Mouse (Mus musculus) forebrain, embryonic 13.5 days (tissue): ENCODE results near the gene Hist1h2bg. TPM values are rescaled to one million over a fixed set of nuclear protein-coding genes. Genes with fewer than 3 reads are reported as not detected.
"Not testable (repeated sequence)": the region's sequence is repeated elsewhere in the genome, so short reads cannot be mapped to it uniquely, and the experiment has no call there.

Experiments used
- ATAC-seq: fragments of 200-750 bp; cut with Nextera tagmentation; 2 replicates; pipeline ENCODE4 v1.8.0; 2017
- H3K27ac ChIP-seq: fragments of 300-500 bp; sonication (generic); 2 replicates; pipeline ENCODE4 v1.5.1; 2015; ENCODE audit warnings: inconsistent platforms, mild to moderate bottlenecking, moderate library complexity
- H3K27me3 ChIP-seq: fragments of 300-500 bp; sonication (generic); 2 replicates; pipeline ENCODE4 v1.6.1; 2015; ENCODE audit warnings: mild to moderate bottlenecking, inconsistent platforms
- H3K36me3 ChIP-seq: fragments of 300-500 bp; sonication (generic); 2 replicates; pipeline ENCODE4 v1.6.1; 2015; ENCODE audit warnings: mild to moderate bottlenecking, inconsistent platforms; ENCODE audit not compliant: poor library complexity, severe bottlenecking
- H3K4me1 ChIP-seq: fragments of 300-500 bp; sonication (generic); 2 replicates; pipeline ENCODE4 v1.6.1; 2015; ENCODE audit warnings: inconsistent platforms
- H3K4me2 ChIP-seq: fragments of 300-500 bp; sonication (generic); 2 replicates; pipeline ENCODE4 v1.6.1; 2015; ENCODE audit warnings: inconsistent platforms, mild to moderate bottlenecking, moderate library complexity
- H3K4me3 ChIP-seq: fragments of 300-500 bp; sonication (generic); 2 replicates; pipeline ENCODE4 v1.5.1; 2015; ENCODE audit warnings: mild to moderate bottlenecking, inconsistent platforms
- H3K9ac ChIP-seq: fragments of 300-500 bp; sonication (generic); 2 replicates; pipeline ENCODE4 v1.6.1; 2015; ENCODE audit warnings: mild to moderate bottlenecking, inconsistent platforms
- H3K9me3 ChIP-seq: fragments of 300-500 bp; sonication (generic); replicated peaks from 2 replicates; pipeline ENCODE4 v1.6.1; 2016; ENCODE audit warnings: inconsistent platforms
- WGBS: fragments of 180-500 bp; shearing (Covaris S2); methylation state at CpG from one replicate; pipeline ENCODE4 v1.1.7; 2015; 5-methylcytosine and 5-hydroxymethylcytosine counted together
- polyA plus RNA-seq: library from polyadenylated mRNA; unstranded; fragments of >200 nt; fragmentation: Nextera tagmentation; extraction: Ambion mirVana; gene quantifications from 2 replicates; pipeline ENCODE4 v1.2.1, GENCODE M21; 2015

The Hist1h2bg gene
- polyA plus RNA-seq, 1 experiment from 2014 or later = 11.5 TPM

GRCm38 (mm10) chr13:23582219-23583056 is 11.2 kb downstream of the Hist1h2bg start:
- Histone ChIP-seq H3K4me3 (peak overlapping the region; percentile 54), H3K27ac (peak overlapping the region; percentile 99), H3K4me2 (peak overlapping the region; percentile 89), H3K36me3 (no peaks in the 10 kb centered on the region), H3K9me3 (no peaks in the 10 kb centered on the region), H3K4me1 (peaks cover 41% of the 10 kb centered on the region), H3K27me3 (no peaks in the 10 kb centered on the region), H3K9ac (peak overlapping the region; percentile 86)
- no peak for ATAC-seq
- 4% methylated on average over 6 of the region's 6 CpGs for WGBS

DNA sequence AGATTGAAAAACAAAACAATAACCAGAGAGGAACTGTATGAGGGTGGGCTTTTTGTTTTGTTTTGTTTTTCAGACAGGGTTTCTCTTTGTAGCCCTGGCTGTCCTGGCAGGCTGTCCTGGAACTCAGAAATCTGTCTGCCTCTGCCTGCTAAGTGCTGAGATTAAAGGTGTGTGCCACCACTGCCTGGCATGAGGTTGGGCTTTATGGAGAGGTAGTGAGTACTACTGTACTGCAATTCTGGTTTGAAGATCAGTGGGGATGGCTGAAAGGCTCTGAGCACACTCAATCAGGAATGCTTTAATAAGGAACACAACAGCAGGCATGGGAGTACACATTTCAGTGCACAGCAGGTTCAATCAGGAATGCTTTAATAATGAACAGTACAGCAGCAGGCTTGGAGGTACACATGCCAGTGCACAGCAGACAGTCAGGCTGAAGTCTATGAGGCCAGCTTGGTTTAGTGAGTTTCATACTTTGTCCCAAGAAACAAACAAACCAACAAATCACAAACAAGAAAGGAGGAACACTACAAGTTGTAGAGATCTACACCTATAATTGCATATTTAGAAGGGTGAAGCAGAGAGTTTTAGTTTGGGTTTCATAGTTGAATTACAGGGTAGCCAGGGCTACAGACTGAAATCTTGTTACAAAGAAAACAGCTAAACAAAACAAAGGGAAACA is 12.3 kb downstream of the Hist1h2bg start:
- peak overlapping the region; percentile 89 for H3K4me2 ChIP-seq
- no peak for ATAC-seq
- H3K9ac ChIP-seq = peak overlapping the region; percentile 31; the same call in 1 of the 2 replicates
- no peaks in the 10 kb centered on the region for H3K9me3 ChIP-seq
- no peaks in the 10 kb centered on the region for H3K27me3 ChIP-seq
- H3K36me3 ChIP-seq = no peaks in the 10 kb centered on the region
- peaks cover 40% of the 10 kb centered on the region for H3K4me1 ChIP-seq
- peak overlapping the region; percentile 99 for H3K27ac ChIP-seq
- no peak overlapping the region for H3K4me3 ChIP-seq

DNA sequence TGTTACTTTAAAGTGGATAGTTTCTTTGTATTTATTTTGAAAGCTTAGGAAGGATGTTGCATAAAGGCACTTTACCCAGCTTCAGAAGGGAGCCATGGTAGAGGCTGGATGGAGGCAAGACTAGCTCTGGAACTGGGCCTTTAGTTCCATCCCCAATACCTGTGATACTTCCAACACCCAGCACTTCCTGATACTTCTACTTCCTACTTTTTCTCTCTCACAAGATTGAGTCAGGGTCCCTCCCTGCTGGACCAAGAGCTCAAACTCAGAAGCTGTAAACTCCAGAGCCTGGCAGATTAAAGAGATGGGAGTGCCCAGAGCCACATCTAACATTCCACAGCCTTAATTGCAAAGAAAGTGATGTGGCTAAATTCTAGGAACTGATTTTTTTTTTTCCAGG is 13.1 kb downstream of the Hist1h2bg start:
- Histone ChIP-seq H3K4me3 (peak overlapping the region; percentile 50), H3K27ac (peak overlapping the region; percentile 99), H3K9ac (peak overlapping the region; percentile 85), H3K4me2 (peak overlapping the region; percentile 76), H3K9me3 (no peaks in the 10 kb centered on the region), H3K4me1 (peaks cover 40% of the 10 kb centered on the region), H3K27me3 (no peaks in the 10 kb centered on the region), H3K36me3 (no peaks in the 10 kb centered on the region)
- ATAC-seq = no peak

DNA sequence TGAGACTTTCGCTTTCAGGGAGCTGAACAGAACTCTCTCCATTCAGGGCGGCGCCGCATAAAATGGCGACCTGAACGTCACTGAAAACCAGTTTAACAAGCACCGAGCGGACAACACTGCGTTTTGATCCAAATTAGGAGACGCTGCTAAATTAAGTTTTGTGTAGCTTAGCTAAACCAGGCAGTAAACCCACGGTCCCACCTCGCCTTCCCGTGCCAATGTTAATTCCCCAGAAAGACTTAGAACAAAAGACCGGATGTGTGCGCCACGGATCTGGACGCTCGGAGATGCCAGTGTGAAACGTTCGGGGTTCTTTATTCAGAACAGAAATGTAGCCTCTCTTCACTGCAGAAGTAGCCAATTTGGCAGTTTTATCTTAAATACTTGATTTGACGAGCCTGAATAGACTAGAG is 13.8 kb downstream of the Hist1h2bg start:
- Histone ChIP-seq H3K9me3 (no peaks in the 10 kb centered on the region), H3K36me3 (no peaks in the 10 kb centered on the region), H3K9ac (peak overlapping the region; percentile 85), H3K4me3 (peak overlapping the region; percentile 50), H3K27ac (peak overlapping the region; percentile 99), H3K4me1 (peaks cover 40% of the 10 kb centered on the region), H3K4me2 (peak overlapping the region; percentile 76), H3K27me3 (no peaks in the 10 kb centered on the region)
- WGBS = under 1% methylated on average over 21 of the region's 21 CpGs
- 0 out of 2 replicates have a peak, but pooled peaks have one; percentile 11 for ATAC-seq

DNA sequence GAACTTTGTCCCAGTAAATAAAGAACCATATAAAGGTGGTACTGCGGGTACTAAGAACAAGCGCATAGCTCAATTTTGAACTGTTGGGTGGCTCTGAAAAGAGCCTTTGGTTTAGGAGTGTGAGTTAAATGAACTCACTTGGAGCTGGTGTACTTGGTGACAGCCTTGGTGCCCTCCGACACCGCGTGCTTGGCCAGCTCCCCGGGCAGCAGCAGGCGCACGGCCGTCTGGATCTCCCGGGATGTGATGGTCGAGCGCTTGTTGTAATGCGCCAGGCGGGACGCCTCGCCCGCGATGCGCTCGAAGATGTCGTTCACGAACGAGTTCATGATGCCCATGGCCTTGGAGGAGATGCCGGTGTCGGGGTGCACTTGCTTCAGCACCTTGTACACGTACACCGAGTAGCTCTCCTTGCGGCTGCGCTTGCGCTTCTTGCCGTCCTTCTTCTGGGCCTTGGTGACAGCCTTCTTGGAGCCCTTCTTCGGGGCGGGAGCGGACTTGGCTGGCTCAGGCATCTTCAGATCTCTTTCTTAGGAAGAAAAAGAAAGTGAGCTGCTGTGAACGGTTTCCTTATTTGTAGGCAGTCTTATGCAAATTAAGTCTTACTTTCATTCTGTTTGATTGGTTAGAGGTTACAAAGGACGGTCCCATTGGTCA is 14.4 kb downstream of the Hist1h2bg start:
- not testable (repeated sequence) for H3K36me3 ChIP-seq, H3K9me3 ChIP-seq, H3K27me3 ChIP-seq
- WGBS = 0% methylated on average over 34 of the region's 36 CpGs
- peak overlapping the region; percentile 85 for H3K9ac ChIP-seq
- H3K27ac ChIP-seq = peak overlapping the region; percentile 99
- H3K4me1 ChIP-seq = peaks cover 40% of the 10 kb centered on the region
- peak; percentile 90 for ATAC-seq
- H3K4me3 ChIP-seq = peak overlapping the region; percentile 50
- H3K4me2 ChIP-seq = peak overlapping the region; percentile 76

GRCm38 (mm10) chr13:23586099-23586939 is 15.1 kb downstream of the Hist1h2bg start:
- Histone ChIP-seq H3K4me2 (peak overlapping the region; percentile 76), H3K9ac (peak overlapping the region; percentile 64), H3K4me3 (peak overlapping the region; percentile 50), H3K4me1 (peaks cover 40% of the 10 kb centered on the region), H3K27ac (peak overlapping the region; percentile 93), H3K36me3 (no peaks in the 10 kb centered on the region), H3K27me3 (no peaks in the 10 kb centered on the region), H3K9me3 (no peaks in the 10 kb centered on the region)
- ATAC-seq = no peak
- under 1% methylated on average over 22 of the region's 22 CpGs for WGBS

DNA sequence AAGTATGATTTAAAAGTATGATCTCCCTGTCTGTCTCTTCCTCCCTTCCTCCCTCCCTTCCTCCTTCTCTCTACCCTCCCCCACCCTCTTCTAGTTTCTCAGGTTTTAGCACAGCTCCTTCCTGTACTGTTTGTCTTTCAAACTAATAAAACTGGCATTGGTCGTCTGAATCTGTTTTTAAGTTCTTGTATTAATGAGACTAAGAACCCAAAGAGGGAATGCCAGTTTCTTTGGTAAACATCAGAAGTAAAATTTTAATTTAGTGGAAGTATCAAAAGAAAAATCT is 15.7 kb downstream of the Hist1h2bg start:
- Histone ChIP-seq H3K9ac (peak overlapping the region; percentile 64), H3K4me1 (peaks cover 39% of the 10 kb centered on the region), H3K4me3 (peak overlapping the region; percentile 50), H3K9me3 (no peaks in the 10 kb centered on the region), H3K4me2 (peak overlapping the region; percentile 76), H3K27me3 (no peaks in the 10 kb centered on the region), H3K36me3 (no peaks in the 10 kb centered on the region), H3K27ac (peak overlapping the region; percentile 93)
- ATAC-seq = no peak
- 4% methylated on average over 1 of the region's 1 CpGs for WGBS

DNA sequence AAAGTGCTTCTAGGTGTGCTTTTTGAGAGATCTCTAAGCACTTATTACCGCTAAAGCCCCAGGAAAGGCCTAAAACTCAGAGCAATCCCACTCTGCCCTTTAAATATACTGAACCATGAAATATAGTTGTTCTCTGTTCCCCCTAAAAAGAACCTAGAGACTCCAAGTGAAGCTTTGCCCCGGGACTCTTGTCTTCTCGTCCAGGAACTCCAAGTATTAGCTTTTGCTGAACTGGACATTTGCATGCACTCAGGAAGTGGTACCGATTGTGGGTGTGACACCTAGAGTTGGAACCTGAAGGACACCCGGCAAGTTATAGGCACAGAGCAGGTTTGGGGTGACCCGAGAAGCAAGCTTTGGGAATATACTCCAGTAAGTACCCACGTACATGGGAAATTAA is 20.0 kb downstream of the Hist1h2bg start:
- Histone ChIP-seq H3K4me3 (no peak overlapping the region), H3K9ac (no peak overlapping the region), H3K27ac (no peak overlapping the region), H3K4me1 (peaks cover 9% of the 10 kb centered on the region; the same call in 1 of the 2 replicates), H3K36me3 (no peaks in the 10 kb centered on the region), H3K9me3 (no peaks in the 10 kb centered on the region), H3K27me3 (no peaks in the 10 kb centered on the region), H3K4me2 (no peak overlapping the region)
- WGBS = 96% methylated on average over 7 of the region's 7 CpGs
- ATAC-seq = no peak

DNA sequence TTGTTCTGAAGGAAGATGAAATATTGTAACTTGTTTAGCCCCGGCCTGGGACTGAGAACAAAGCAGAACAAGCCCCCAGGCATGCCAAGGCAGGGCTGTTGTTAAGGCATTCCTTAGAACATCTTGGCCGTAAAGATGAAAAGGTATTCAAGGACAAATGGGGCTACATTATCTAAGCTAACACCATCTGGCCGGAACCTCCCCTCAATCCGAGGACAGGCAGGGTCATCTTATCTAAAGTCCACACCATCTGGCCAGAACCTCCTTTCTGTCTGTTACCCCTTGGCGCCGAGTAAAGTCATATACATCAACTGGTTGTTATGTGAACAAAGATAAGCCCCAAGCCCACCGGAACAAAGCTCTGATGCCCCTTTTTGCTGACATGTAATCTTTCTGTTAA is 20.7 kb downstream of the Hist1h2bg start:
- WGBS = 95% methylated on average over 7 of the region's 7 CpGs
- H3K4me1 ChIP-seq, H3K27me3 ChIP-seq, H3K4me2 ChIP-seq, H3K9ac ChIP-seq, H3K4me3 ChIP-seq, H3K27ac ChIP-seq, H3K9me3 ChIP-seq, ATAC-seq, H3K36me3 ChIP-seq: not testable (repeated sequence)

DNA sequence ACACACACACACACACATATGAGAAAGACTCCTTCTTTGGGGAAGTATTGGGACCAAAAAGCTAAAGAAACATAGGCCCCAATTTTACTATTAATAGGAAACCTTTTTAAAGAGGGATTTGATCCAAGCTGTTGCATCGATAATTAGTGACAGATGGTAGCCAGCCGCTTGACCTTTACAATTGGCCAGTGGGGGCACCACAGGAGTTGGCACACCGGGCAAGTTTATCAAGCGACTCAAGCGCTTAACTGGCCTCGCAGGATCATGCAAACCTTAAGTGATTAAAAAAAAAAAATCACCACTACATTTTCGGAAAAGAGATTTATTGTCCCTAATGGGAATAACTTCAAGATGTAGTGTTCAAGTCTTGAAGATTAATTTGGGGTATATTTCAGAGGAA is 21.4 kb downstream of the Hist1h2bg start:
- Histone ChIP-seq H3K27me3 (no peaks in the 10 kb centered on the region), H3K36me3 (no peaks in the 10 kb centered on the region)

DNA sequence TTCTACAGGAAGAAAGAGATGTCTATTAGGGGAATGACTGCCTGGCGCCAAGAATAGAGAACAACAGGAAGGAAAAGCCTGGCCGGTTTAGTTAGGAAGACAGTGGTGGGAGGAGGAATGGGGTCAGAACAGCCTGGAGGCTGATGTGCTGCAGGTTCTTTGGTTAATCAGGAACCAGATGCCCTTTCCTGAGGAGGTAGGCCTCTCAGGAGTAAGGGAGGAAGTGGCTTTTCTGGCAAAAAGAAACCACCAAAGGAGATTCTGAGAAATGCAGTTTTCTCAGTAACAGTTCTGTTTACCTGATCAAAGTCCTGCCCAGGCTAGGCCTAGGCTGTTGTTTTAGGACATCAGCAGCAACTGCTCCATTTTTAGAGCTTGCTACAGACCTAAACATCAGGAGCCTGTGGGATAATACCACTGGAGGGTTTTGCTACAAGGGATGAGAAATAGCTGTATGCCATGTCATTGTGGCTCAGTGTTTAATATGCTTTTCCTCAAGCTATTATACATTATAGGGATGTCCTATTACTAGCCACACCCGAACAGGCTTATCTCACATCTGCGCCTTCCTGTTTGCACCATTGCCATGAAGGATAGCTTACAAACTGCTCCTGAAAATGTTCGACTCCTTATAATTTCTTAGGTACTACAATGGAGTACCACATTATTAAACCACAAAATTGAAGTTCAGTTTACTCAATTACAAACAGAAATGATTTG is 22.0 kb downstream of the Hist1h2bg start:
- WGBS = 90% methylated on average over 5 of the region's 5 CpGs
- H3K27me3 ChIP-seq = no peaks in the 10 kb centered on the region

More for the DNA sequence above, 21.4 kb downstream of the Hist1h2bg start:
- H3K4me2 ChIP-seq = no peak overlapping the region
- 91% methylated on average over 7 of the region's 7 CpGs for WGBS
- H3K9ac ChIP-seq = no peak overlapping the region
- H3K4me3 ChIP-seq = no peak overlapping the region
- no peaks in the 10 kb centered on the region for H3K4me1 ChIP-seq
- no peak overlapping the region for H3K27ac ChIP-seq
- no peaks in the 10 kb centered on the region for H3K9me3 ChIP-seq
- ATAC-seq = no peak

More for the DNA sequence above, 22.0 kb downstream of the Hist1h2bg start:
- no peak for ATAC-seq
- Histone ChIP-seq H3K9ac (no peak overlapping the region), H3K9me3 (no peaks in the 10 kb centered on the region), H3K4me1 (no peaks in the 10 kb centered on the region), H3K36me3 (no peaks in the 10 kb centered on the region), H3K4me2 (no peak overlapping the region), H3K27ac (no peak overlapping the region), H3K4me3 (no peak overlapping the region)
